Mouse (Mus musculus) kidney, adult 9 months (tissue): ENCODE results near the gene Pacs2.

Experiments
- DNase-seq: peaks from one replicate; pipeline ENCODE4 v3.0.0; 2022

Pacs2 gene

GRCm38 (mm10) chr12:113013021-113013491 lies 1.3 kb upstream of the Pacs2 start:
- DNase-seq: no peak

DNA sequence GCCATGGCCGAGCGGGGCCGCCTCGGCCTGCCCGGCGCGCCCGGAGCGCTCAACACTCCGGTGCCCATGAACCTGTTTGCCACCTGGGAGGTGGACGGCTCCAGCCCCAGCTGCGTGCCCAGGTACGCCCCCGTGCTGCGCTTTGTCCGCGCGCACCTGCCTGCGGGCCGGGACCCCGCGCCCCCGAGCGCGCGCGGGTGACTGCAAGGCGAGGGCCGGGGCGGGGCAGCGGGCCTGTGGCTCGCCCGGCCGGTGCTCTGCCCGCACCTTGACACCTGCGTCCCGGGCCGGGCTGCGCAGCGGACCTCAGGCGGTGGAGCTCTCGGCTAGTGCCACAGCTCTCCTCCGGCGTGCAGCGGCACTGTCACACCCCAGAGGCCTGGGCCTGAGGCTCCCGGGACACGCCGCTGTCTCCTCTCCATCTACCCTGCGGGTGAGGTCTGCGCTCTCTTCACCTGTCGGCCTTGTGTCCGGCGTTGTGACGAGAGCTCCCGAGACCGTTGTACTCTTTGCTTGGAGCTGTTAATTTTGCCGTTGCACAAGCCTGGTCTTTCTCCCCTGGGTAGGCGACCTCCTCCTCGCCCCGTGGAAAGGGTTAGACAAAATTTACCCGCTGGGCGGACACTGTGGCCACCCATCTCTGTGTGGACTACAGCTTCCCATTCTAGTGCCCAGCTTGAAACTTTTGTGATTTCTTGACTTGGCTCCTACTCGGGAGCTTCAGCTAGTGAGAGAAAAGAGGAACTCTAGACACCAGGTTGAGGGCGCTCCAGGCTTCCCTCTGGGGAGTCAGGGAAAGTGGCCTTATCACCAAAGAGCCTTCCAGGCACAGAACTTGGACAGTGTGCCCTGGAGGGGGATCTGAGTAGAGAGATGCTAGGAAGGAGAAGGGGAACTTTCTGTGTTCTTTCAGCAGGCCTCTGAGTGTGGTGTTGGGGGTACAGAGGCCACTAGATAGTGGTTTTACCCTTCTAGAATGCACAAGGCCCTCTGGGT lies 551 bp downstream of the Pacs2 start:
- DNase-seq: peak; percentile 54

- DNase-seq: no peak
Measured at GRCm38 (mm10) chr12:113015956-113016355, 1.6 kb downstream of the Pacs2 start.

DNA sequence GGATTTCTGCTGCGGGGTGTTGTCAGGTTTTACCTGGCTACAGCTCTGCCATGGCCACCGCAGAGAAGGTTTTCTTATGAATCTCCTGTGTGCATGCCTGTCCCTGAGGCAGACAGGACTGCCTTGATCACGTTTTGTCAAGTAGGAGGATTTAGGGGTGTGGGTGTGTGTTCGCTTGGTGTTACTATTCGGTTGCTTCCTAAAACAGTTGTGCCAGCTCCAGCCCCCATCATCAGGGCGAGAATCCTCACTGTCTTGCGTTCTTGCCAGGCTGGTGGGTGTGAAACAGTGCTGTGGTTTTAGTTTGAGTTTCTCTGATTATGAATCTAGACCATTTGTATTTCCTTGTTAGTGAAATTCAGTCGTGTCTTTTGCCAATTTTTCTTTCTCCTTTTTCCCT lies 2.7 kb downstream of the Pacs2 start:
- no peak for DNase-seq

- DNase-seq: peak; percentile 57
Measured at GRCm38 (mm10) chr12:113017429-113017984, 3.2 kb downstream of the Pacs2 start.

- no peak for DNase-seq
Measured at GRCm38 (mm10) chr12:113018763-113019162, 4.5 kb downstream of the Pacs2 start.

DNA sequence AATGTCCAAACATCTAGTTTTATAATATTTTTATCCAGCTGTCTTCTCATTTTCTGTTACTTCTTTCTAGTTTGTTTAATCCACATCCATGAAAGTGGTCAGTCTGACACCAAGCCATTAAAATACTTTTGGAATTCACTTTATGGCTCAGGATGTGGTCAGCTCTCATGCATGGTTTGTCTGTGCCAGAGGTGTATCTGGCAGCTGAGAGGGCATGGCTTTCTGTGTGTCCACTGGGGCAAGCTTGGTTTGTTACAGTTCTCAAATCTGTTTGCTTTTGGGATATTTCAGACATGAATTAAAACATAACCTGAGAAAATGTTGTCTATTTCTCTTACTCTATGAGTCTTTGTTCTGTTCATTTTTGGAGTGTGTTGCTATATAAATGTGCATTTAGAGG lies 7.2 kb downstream of the Pacs2 start:
- no peak for DNase-seq

GRCm38 (mm10) chr12:113023082-113023481 lies 8.8 kb downstream of the Pacs2 start:
- no peak for DNase-seq

DNA sequence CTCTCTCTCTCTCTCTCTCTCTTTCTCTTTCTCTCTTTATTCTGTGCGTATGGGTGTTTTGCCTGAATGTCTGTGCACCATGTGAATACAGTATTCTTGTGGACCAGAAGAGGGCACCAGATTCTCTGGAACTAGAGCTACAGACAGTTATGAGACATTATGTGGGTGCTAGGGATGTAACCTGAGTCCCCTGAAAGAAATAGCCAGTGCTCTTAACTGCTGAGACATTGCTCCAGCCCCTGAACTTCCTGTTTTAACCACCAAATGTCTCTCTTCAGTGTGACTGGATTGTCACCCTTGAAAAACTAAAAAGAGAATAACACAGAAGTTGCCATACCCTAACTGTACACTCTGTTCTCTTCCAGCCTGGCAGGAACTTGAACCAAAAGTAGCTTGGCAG lies 12.2 kb downstream of the Pacs2 start:
- no peak for DNase-seq

GRCm38 (mm10) chr12:113027495-113027894 lies 13.2 kb downstream of the Pacs2 start:
- DNase-seq: no peak

- no peak for DNase-seq
Measured at GRCm38 (mm10) chr12:113028067-113028466, 13.8 kb downstream of the Pacs2 start.

- no peak for DNase-seq
Measured at GRCm38 (mm10) chr12:113028898-113029297, 14.6 kb downstream of the Pacs2 start.

- no peak for DNase-seq
Measured at GRCm38 (mm10) chr12:113030046-113030445, 15.7 kb downstream of the Pacs2 start.

GRCm38 (mm10) chr12:113030993-113031392 lies 16.7 kb downstream of the Pacs2 start:
- DNase-seq: no peak

DNA sequence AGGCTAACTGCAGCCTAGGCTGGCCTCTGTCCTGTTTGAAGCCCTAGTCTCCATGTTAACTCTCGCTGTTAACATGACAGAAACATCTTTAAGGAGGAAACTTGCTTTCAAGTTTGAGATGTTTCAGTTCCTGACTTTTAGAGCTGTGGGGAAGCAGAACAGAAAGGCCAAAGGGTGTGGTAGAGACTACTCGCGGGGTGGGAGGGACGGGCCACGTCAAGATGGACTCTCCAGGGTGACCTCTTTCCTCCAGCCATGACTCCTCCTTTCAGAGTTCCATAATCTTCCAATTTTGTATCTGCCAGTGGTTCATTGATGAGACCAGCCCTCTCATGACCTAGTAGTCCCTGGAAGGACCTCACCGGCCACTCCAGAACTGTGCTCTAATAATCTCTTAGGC lies 17.1 kb downstream of the Pacs2 start:
- DNase-seq: no peak

GRCm38 (mm10) chr12:113032296-113033250 lies 18.3 kb downstream of the Pacs2 start:
- peak; percentile 68 for DNase-seq

- DNase-seq: no peak
Measured at GRCm38 (mm10) chr12:113035093-113035492, 20.8 kb downstream of the Pacs2 start.

DNA sequence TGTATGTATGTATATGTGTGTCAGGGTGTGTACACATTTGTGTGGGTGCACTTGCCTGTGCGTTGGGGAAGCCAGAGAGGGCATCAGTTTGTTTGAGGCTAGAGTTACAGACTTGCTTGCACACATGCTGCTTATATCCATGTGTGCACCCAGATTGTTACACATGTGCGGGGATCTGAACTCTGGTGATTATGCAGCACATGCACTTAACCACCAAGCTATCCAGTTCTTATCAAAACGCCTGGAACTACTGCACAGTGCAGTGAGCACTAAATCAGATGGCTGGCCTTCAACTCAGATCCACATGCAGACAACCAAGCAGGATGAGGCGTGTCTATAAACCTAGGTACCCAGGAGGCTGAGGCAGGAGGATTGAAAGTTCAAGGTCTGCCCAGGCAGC lies 22.7 kb downstream of the Pacs2 start:
- no peak for DNase-seq

- no peak for DNase-seq
Measured at GRCm38 (mm10) chr12:113038414-113038813, 24.1 kb downstream of the Pacs2 start.

DNA sequence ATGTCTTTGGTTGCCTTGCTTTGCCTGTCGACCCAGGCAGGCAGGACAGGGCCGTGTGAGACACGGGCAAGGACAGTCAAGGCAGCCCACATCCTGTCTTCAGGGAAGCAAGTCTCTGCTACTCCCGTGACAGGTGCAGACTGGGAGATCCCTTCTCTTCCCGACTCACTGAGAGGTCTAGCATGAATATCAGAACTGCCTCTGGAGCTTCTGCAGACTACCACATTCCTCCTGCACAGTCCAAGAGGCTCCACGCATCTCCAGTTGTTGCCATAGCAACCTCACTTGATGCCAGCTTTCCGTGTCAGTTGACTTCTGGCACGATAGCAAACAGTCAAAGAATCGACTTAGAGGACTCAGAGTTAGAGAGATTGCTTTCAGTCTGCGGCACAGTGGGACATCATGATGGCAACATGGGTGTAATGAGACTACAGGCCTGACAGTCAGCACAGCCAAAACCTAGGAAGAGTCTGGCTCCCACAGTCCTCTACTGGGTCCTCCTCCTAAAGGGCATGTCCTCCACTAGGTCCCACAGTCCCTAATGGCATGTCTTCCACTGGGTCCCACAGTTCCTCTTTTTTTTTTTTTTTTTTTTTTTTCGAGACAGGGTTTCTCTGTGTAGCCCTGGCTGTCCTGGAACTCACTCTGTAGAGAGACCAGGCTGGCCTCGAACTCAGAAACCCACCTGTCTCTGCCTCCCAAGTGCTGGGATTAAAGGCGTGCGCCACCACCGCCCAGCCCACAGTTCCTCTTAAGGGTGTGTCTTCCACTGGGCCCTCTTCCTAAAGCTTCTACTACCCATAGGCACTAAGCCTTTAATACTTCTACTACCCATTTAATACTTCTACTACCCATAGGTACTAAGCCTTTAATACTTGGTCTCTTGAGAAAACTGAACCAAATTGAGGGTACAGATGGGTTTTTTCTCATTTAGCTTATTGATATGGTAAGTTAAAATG lies 27.5 kb downstream of the Pacs2 start:
- DNase-seq: peak; percentile 42

GRCm38 (mm10) chr12:113042543-113042942 lies 28.2 kb downstream of the Pacs2 start:
- no peak for DNase-seq
